Mouse (Mus musculus): ENCODE measurements around the gene Ank3.

Gene Ank3

DNA sequence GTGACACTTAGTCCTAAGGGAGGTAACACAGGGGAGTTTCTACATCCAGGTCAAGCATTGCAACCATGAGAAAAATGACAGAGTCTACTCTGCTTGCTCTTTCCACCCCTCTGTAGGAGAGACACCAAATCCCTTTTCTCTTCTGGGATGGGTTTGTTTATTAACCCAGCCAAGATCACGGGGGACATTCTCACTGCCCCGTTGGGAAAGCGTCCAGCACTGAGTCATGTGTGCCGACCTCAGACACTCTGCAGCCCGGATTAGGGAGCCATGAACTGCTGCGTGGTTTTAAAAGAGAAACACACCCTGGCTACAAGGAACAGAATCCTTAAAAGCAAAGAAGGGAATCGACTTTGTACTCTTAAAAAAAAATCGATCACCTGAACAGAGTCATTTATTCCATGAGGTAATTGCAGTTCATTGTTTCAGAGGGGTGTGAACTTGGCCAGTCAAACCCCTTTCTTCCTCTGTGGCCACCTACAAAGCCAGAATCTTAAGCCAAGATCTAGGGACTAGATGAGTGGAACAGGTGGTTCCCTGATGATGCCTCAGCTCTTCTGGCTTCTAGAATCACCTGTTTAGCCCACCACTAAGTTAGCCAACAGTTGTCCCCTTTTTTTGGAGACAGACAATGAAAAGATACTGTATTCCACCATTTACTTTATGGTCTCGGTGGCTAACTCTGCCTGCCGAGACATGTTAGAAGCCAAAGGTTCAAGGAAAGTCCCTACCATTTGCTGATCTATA is 518.3 kb downstream of the Ank3 start:
- peak; percentile 70 to 72 for DNase-seq (ENCODE audit: inconsistent age in 2 of 2, low spot score in 1 of 2)

DNA sequence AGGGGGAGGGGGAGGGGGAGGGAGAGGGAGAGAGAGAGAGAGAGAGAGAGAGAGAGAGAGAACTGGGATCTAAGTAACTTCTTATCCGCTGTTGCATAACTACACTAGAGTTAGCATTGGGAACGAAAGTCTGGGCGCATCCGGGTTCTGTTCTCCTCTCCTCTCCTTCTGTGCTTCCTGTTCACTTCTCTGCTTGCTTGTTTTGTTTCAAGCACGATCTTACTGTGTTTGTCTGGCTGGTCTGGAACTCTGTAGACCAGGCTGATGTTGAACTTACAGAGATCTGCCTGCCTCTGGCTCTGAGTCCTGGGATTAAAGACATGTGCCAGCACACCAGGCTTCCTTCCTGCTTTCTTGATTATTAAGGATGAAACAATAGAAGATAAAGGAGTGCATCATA is 519.1 kb downstream of the Ank3 start:
- no peak for DNase-seq (ENCODE audit: inconsistent age in 2 of 2, low spot score in 1 of 2)

DNA sequence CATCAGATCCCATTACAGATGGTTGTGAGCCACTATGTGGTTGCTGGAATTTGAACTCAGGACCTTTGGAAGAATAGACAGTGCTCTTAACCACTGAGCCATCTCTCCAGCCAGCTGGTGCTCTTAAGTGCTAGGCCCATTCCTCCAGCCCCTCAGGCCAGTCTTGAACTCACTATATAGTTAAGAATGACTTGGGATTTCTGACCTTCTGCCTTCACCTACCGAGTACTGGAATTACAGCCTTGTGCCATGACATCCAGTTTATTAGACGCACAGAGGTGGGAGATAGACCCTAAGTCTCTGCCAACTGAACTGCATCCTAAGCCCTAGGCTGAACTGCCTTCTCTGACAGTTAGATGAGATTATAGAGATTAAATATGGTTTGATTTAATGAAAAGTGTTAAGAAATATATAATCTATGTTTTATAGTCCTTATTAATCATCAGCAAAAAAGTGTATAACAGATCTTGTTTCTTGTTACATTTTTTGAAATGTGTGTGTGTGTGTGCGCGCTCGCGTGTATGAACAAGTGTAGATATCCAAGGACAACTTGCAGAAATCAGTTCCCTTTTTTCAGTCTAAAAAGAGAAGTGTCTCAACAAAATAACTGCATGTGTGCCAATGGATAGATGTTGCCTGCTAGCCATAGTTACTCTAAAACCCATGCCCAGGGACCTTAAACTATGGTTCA is 520.0 kb downstream of the Ank3 start:
- DNase-seq (ENCODE audit: inconsistent age in 2 of 2, low spot score in 1 of 2): no peak

DNA sequence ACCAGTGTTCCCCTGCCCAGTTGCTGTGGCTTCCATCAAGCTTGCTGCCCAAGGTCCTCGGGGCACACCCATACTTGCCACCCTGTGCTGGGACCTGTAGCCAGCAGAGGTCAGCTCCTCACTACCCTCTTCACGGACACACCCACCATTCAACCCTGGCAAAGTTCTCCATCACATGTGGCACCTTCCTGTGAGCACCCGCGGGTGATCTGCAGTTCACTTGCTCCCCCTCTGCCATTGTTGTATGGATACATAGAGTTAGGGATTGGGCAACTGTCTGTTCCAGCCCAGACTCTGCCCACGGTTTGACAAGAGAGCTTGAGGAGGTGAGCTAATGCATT is 520.5 kb downstream of the Ank3 start:
- no peak for DNase-seq (ENCODE audit: inconsistent age in 2 of 2, low spot score in 1 of 2)

DNA sequence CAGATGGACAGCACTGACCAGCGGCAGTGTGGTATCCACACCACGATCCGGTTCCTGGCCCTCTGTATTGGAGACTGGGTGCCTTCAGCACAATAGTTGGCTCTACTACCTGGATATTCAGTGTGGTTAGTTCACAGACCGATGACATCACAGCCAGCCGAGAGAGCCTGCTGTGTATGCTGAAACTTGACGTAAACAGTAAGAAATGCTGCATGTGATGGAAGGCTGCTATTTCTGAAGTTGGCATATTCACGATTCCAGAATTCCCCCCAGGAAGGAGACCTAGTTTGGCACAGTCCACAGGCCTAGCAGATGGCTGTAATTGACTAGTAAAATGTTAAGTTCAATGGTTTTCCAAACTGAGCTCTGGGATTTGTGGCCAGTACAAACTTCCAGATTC is 521.2 kb downstream of the Ank3 start:
- no peak for DNase-seq (ENCODE audit: inconsistent age in 2 of 2, low spot score in 1 of 2)

DNA sequence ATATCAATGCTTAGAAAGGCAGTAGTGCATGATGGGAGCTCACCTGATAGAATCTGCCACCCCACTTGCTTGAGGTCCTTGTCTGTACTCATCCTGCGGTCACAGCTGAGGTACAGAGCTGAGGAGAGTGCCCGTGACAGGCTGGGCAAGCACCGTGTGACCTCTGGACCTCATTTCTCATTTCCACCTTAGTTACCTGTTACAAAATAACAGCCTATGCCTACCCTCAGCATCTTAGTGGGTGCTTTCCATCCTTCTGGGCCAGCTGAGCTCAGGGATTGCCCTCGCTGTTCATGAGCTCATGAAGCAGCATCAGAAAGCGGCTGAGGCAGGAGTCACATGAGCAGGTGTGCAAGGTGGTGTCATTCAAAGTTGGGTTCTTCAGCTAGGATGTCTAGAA is 523.5 kb downstream of the Ank3 start:
- DNase-seq (ENCODE audit: inconsistent age in 2 of 2, low spot score in 1 of 2): no peak

DNA sequence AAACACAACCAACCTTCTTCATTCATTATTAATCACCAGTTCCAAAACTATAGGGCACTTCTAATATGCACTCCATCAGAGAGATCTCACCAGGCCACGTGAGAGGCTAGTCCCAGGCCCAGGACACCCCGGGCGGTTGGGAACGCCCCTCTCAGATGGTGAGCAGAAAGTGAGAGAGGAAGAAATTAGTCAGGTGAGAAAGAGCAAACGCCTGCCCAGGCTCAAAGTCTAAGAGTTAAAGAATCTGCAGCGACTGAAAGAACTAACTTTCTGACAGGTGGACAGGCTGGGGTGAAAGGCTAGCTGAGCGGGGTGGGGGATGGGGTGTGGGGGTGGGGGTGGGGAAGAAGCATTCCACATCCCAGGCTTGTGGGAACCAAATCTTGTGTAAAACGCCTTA is 525.2 kb downstream of the Ank3 start:
- DNase-seq (ENCODE audit: inconsistent age in 2 of 2, low spot score in 1 of 2): no peak

DNA sequence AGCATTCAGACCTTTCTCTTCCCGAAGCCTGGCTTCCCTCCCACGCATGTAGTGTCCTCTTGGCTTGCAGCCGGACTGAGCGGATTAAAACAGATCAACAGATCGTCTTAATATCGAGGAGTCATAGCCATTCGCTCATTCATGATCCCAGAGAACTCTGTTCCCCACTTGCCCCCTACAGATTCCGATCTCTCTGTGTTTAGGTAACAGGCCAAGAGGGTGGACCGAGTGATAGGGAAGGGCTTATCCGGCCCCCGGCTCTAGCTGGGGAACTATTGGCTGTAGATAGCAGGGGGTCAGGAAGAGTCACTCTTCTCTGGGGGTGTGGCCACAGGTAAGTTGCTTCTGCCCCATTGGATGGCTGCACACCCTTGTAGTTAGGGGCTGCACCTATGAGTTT is 525.7 kb downstream of the Ank3 start:
- DNase-seq (ENCODE audit: inconsistent age in 2 of 2, low spot score in 1 of 2): peak; percentile 39 to 61

DNA sequence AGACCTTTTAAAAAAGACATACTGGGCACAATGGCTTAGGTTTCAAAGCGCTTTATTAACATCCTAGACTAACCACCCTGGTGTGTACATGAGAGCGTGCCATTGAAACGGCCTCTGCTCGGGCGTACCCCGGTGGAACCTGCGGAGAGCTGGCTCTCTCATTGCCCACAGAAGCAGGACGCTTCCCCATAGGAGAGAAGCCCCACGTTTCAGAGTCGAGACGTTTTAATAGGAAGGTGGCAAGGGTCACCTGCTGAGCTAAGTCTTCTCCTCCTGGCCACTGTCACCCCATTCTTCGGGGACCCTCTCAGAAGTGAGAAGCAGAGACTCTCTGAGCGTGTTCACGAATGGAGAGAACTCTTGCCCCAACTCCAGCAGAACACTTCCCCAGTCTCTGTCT is 526.3 kb downstream of the Ank3 start:
- DNase-seq (ENCODE audit: inconsistent age in 2 of 2, low spot score in 1 of 2): peak; percentile 27 to 65

DNA sequence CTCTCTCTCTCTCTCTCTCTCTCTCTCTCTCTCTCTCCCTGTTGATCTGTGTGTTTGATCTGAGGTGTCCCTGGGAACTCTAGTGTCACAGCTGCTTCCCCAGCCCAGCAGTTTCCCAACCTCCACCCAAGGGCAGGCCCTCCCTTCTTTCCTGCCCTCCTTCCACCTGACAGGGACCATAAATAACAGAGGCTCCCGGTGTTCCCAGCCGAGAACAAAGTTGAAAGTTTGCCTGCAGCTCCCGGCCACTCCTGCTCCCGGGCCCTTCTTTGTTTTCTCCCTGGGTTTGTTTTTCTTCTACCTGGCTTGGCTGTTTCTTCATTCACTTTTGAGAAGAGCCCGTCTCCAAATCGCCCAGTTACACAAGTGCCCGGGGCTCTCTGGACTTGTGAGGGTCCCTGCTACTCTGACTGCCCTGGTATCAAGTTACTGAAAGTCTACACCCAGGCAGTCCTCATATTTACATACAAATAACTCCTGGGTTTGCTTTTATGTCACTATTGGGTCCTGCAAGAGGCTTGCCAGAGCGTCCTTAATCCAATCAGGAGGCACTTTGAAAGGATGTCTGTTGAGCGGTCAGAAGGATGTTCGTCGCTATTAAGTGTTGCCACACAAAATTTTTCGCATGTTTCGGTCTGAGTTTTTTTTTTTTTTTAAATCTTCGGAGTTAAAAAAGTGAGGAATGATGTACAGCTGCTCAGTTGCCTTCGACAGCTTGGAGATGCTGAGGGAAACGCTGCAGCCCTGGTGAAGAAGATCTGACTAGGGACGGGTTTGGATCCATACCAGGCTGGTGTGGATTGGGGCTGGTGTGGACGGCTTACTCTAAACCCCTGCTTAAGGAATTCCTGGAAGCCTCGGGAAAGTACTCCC is 526.9 kb downstream of the Ank3 start:
- peak; percentile 81 to 84 for DNase-seq (ENCODE audit: inconsistent age in 2 of 2, low spot score in 1 of 2)

DNA sequence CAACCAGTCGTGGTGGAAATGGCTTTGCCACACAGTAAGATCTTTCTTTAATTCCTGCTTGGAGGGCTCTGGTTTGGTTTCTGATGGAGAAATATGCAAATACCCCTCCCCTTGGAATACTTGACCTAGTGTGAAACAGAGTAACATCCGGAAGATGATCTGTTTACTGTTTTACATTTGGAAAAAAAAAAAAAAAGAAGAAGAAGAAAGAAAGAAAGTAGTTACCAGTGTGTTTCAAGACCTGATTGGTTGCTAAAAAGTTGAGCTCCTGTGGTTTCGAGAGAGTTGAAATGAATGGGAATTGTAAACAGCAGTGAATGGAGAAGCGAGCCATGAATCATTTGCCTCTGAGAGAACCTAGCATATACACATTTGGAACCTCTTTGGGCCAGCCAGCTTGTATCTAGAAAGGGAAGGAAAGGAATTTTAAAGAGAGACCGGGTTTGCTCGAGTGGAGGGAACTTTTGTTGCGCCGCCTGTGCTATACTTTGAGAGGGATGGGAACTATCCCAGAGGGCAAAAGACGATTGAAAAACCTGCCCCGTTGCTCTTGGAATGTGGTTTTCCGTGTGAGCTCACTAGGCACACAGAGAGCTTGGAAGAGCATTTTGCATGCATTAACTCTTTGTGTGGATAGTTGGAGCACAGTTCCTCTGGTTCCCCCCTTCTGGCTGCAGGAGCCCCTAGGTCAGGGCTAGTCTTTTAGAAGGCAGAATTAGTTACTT is 527.7 kb downstream of the Ank3 start:
- DNase-seq (ENCODE audit: inconsistent age in 2 of 2, low spot score in 1 of 2): no peak

DNA sequence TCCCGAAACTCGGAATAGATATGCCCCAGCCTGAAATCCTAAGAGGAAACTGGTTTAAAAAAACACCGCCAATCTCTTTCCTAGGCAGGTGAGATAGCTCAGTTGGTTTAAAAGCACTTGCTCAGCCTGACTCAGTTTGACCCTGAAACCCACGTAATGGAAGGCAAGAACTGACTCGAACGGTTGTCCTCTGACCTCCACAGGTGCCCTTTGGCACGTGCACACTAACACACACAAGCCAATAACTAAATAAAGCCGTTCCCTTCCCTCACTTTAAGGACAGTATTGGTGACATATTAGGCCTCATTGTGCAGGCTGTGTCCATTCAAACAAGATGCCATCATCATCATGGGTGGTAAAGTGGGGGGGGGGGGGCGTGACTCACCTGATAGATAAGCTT is 528.4 kb downstream of the Ank3 start:
- DNase-seq (ENCODE audit: inconsistent age in 2 of 2, low spot score in 1 of 2): no peak

DNA sequence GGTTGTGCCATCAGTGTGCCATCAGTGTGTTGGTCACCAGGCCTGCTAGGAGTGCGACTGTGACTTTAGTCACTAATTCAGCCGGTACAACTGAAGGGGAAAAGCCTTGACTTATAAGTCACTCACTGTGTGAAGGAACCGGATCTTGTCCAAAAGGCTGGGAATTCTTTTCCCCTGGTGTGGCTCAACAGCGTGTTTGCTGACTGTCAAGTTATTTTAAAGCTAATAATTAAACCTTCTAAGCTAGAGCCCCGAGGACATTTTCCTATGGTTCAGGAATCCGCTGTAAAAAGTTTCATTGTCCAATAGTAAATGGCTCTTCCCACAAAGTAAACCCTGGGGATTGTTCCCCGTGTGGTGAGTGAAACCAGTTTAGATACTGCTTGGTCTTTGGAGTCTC is 529.8 kb downstream of the Ank3 start:
- DNase-seq (ENCODE audit: inconsistent age in 2 of 2, low spot score in 1 of 2): no peak

DNA sequence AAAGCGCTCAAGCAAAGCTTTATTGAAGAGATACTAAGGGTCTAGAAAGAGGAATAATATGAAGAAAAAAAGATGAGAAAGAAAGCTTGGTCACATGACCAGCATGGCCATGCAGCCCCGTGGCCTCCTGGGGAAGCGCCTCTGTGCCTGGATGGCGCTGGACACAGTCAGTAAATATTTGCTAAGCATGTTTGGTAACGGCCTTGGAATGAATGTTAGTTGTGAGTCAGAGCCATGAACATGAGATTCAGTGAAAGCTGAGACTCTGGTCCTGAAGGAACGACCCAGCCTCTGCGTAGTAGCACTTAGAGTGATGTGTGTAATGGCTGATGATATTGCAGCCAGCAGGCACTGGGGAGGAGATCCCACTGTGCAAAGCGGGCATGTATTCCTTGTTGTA is 531.9 kb downstream of the Ank3 start:
- peak in 1 of 2 experiments; percentile 32 for DNase-seq (ENCODE audit: inconsistent age in 2 of 2, low spot score in 1 of 2)

DNA sequence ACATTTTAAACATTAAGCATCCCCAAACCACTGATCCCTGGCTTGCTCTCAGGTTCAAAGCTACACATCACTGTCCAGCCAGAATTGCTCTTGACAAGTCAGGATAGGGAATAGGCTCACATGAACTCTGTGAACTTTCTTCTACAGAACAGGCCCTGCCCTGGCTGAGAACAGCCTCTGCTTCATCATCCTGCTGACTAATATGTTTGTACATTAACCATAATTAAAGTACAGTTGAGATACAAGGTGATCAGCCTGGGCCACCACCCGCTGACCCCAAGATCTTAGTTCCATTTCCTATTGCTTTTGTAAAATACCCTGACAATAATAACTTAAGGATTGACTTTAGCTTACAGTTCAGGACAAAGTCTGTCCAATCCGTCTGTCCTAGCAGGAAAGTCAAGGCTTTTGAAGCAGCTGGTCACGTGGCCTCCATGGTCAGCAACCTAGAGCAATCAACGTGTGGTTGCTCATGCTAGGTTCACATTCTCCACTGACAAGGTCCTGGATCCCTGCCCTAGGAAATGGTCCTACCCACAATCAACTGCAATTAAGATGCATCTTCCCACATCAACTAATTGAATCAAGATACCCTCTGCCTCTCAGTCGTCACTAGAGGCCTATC is 538.0 kb downstream of the Ank3 start:
- peak in 1 of 2 experiments; percentile 34 for DNase-seq (ENCODE audit: inconsistent age in 2 of 2, low spot score in 1 of 2)

DNA sequence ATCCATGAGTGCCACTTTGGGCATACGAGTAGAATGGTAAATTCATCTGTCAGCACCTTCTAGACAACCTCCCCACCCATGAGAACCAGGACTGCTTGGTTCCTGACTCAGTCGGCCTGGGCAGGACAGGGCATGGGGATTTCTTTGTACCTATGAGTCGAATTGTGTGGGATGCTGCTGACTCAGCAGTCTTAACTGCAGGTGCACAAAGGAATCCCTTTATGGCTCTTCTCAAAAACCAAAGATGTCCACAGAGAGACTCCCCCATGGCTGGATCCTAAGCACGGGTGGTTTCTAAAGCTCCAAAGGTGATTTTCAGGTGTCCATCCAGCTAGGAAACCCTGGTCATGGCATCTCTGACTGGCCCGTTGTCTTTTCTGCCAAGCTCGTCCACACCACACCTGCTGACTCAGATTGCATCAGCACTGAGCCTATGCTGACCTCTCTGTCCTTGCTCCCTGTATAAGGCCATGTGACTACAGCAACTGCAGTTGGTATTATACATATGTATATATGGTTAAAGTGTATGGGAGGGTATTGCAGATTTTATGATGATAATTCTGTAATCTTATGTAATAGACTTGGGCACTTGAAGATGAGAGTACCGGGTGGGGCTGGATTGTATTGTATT is 538.8 kb downstream of the Ank3 start:
- DNase-seq (ENCODE audit: inconsistent age in 2 of 2, low spot score in 1 of 2): no peak

DNA sequence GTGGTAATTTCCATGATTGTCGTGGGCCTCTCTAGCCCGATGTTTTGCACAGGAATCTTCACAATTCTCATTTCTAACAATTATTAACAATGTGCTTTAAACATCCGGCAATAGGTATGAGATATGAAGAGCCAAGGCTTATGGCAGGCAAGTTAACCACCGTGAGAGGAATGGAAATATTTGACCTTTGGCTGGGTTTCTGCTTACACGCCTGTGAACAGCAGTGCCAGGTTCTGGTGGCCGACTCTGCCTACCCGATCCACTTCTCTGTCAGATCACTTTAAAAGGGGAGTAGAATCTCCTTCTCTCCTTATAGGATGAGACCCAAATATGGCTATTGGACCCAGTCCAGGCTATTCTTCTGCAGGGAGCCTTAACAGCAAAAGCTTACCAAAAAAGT is 540.6 kb downstream of the Ank3 start:
- DNase-seq (ENCODE audit: inconsistent age in 2 of 2, low spot score in 1 of 2): no peak

DNA sequence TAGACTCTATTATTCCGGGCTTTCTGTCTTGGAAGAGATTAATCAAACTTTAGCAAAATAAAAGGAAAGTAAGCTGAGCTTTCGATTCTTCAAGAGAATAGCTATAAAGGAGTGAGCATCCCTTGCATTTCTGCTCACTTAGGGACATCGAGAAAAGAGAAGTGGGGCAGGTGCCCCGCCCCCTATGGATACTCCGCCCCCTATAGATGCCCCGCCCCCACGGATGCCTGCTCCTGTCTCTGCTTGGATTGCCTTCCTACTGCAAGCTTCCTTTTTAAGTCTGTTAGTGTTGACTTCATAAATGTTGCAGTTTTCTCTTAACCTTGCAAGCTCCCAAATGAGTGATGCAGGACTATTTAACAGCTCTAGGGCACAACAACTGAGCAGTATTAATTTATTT is 541.4 kb downstream of the Ank3 start:
- no peak for DNase-seq (ENCODE audit: inconsistent age in 2 of 2, low spot score in 1 of 2)

DNA sequence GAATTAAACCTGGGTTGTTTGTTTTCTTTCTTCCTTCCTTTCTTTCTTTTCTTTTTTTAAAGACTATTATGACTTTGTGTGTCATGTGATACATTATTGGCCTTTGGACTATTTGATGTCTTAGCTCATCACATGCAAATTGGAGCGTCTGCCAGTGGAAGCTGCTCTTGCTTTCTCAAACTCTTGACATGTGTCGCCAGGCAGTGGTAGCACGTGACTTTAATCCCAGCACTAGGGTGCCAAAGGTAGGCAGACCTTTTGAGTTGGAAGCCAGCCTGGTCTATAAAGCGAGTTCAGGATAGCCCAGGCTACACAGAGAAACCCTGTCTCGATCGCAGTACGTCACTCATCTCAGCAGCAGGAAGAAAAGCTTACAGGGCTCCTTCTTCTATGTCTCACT is 542.4 kb downstream of the Ank3 start:
- DNase-seq (ENCODE audit: inconsistent age in 2 of 2, low spot score in 1 of 2): no peak

DNA sequence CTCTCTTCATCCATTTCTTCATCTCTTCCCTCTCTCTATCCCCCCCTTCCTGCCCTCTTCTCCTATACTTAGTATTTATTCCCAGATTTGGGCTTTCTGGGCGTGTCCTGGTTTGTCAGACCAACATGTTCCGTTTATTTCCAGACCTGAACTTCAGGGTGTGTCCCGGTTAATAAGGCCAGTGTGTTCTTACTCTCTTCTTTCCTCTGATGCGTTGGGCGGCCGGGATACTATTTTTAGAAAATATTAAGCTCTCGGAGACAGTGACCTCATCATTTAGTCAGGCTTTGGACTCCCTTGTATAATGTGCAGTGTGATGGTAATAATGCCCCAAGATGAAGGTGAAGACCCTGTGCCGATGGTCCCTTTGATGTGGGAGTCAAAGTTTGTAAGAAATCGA is 546.3 kb downstream of the Ank3 start:
- no peak for DNase-seq (ENCODE audit: inconsistent age in 2 of 2, low spot score in 1 of 2)
